Mouse (Mus musculus): ENCODE measurements around the gene Rbmy. TPM values are rescaled to one million over a fixed set of nuclear protein-coding genes. Genes with fewer than 3 reads are reported as not detected.
"Not testable (repeated sequence)": the region's sequence is repeated elsewhere in the genome, so short reads cannot be mapped to it uniquely, and the experiment has no call there.

Gene Rbmy
- not detected in 2 replicates for polyA plus RNA-seq (2014; fragmentation: Nextera tagmentation; extraction: Ambion mirVana)

DNA sequence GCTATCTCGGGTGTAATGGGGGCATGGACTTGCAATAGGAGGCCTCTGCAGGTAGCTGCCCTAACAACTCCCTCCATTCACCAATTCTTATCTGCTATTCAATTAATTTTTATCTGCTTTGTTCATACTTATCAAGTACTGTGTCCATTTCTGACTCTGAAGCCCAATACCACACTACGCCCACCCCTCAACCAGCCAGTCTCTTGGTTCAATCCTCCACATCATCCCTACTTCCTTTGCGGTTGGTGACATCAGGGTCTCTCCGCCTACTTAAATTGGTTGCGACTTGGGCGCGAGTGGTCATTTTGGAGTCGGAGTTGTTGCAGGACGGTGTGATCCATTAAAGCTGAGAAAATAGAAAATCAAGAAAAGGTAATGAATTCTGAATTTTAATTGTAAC, at the start of gene Rbmy, which contains the start of gene Gm10256:
Gene Rbmy (plus strand): TSS at position 301 of the 400 bp plus-strand sequence.
Gene Gm10256 (plus strand): TSS at position 320 of the 400 bp plus-strand sequence.
- H3K27ac ChIP-seq (replicated peaks; ENCODE audit: low read depth, low read length); H3K9ac ChIP-seq (ENCODE audit: low read depth, low read length); H3K4me1 ChIP-seq (ENCODE audit: control insufficient read depth, insufficient read depth, low read length); ATAC-seq (ENCODE audit: low read depth); H3K4me3 ChIP-seq (ENCODE audit: low read depth, low read length); H3K4me2 ChIP-seq (ENCODE audit: low read depth, low read length); H3K36me3 ChIP-seq (ENCODE audit: control insufficient read depth, insufficient read depth, low read length); DNase-seq (ENCODE audit: low spot score); H3K27me3 ChIP-seq (replicated peaks; ENCODE audit: control insufficient read depth, insufficient read depth, low read length); H3K9me3 ChIP-seq (ENCODE audit: control insufficient read depth, low read length): not testable (repeated sequence)
- WGBS, result no CpG with 5 or more reads among the region's 9 CpGs

DNA sequence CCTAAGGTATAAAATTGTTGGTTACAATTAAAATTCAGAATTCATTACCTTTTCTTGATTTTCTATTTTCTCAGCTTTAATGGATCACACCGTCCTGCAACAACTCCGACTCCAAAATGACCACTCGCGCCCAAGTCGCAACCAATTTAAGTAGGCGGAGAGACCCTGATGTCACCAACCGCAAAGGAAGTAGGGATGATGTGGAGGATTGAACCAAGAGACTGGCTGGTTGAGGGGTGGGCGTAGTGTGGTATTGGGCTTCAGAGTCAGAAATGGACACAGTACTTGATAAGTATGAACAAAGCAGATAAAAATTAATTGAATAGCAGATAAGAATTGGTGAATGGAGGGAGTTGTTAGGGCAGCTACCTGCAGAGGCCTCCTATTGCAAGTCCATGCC, 34.4 kb upstream of the Rbmy start, which contains the start of gene Gm4064:
Gene Gm4064 (minus strand): TSS at position 101 of the 400 bp plus-strand sequence.
- not testable (repeated sequence) for H3K4me3 ChIP-seq (ENCODE audit: low read depth, low read length); H3K4me2 ChIP-seq (ENCODE audit: low read depth, low read length); H3K9ac ChIP-seq (ENCODE audit: low read depth, low read length); H3K27me3 ChIP-seq (replicated peaks; ENCODE audit: control insufficient read depth, insufficient read depth, low read length); ATAC-seq (ENCODE audit: low read depth); H3K36me3 ChIP-seq (ENCODE audit: control insufficient read depth, insufficient read depth, low read length); H3K9me3 ChIP-seq (ENCODE audit: control insufficient read depth, low read length); DNase-seq (ENCODE audit: low spot score); H3K4me1 ChIP-seq (ENCODE audit: control insufficient read depth, insufficient read depth, low read length); H3K27ac ChIP-seq (replicated peaks; ENCODE audit: low read depth, low read length)
- no CpG with 5 or more reads among the region's 8 CpGs for WGBS

Other genes starting within 250 kb of the Rbmy start
- gene H2al2c, start 231.6 kb upstream of the Rbmy start, polyA plus RNA-seq (2014; fragmentation: Nextera tagmentation; extraction: Ambion mirVana), result not detected in 2 replicates
- not detected in 2 replicates for gene Sry, start 167.0 kb upstream of the Rbmy start, polyA plus RNA-seq (2014; fragmentation: Nextera tagmentation; extraction: Ambion mirVana)
- not detected in 2 replicates for gene H2al2b, start 110.0 kb upstream of the Rbmy start, polyA plus RNA-seq (2014; fragmentation: Nextera tagmentation; extraction: Ambion mirVana)
- not detected in 2 replicates for gene Gm4064, start 34.5 kb upstream of the Rbmy start, polyA plus RNA-seq (2014; fragmentation: Nextera tagmentation; extraction: Ambion mirVana)
- gene Gm10256, start within 50 bp of the Rbmy start, polyA plus RNA-seq (2014; fragmentation: Nextera tagmentation; extraction: Ambion mirVana), result not detected in 2 replicates
- gene Gm10352, start 70.3 kb downstream of the Rbmy start, polyA plus RNA-seq (2014; fragmentation: Nextera tagmentation; extraction: Ambion mirVana), result not detected in 2 replicates
- not detected in 2 replicates for gene Gm29289, start 101.9 kb downstream of the Rbmy start, polyA plus RNA-seq (2014; fragmentation: Nextera tagmentation; extraction: Ambion mirVana)

Measured in embryonic facial prominence, embryonic 14.5 days (tissue).